Mouse (Mus musculus) kidney, adult 2 months (tissue): ENCODE measurements around the gene Ebna1bp2.
A peak's percentile ranks its signal among the peaks of the same experiment; 100 is the strongest.

Experiments used
- CTCF ChIP-seq: fragments of 200-500 bp; conservative IDR thresholded peaks from 2 replicates; pipeline ENCODE4 v1.5.1; 2011; ENCODE audit warnings: low read depth, mild to moderate bottlenecking, control low read depth, low read length, moderate library complexity, mixed read lengths; ENCODE audit not compliant: insufficient read depth, insufficient read length
- POLR2A ChIP-seq: fragments of 200-500 bp; IDR thresholded peaks from one replicate; pipeline ENCODE4 v1.6.1; 2011; ENCODE audit warnings: low read depth, low read length, control low read depth

- TF ChIP-seq CTCF (peak; percentile 45), POLR2A (no peak)
Measured at GRCm38 (mm10) chr4:118579313-118579712, 41.3 kb upstream of the Ebna1bp2 start.
